Mouse (Mus musculus) CH12.LX (cell line): ENCODE measurements at regions not wholly inside any gene's neighbourhood (a gene's known extent, or its start where the extent isn't known, plus 50 kb on each side); places are given as distances from the start of the nearest gene placed in this dataset.

Experiments
- DNase-seq: peaks from one replicate; pipeline ENCODE4 v3.0.0-alpha.2; 2013; ENCODE audit errors: extremely low read depth
- H3K27ac ChIP-seq: 2 replicates; pipeline ENCODE4 v1.5.1; 2012; ENCODE audit warnings: low read depth, mild to moderate bottlenecking, control low read depth, moderate library complexity; ENCODE audit not compliant: insufficient read depth
- H3K27me3 ChIP-seq: replicated peaks from 2 replicates; pipeline ENCODE3; 2012; ENCODE audit warnings: inconsistent platforms
- H3K36me3 ChIP-seq, 2 experiments: replicated peaks in 1 of 2; 2 replicates each; pipeline versions ENCODE3 to v1.6.1; 2012; ENCODE audit warnings: inconsistent platforms in 1 of 2, low read length in 1 of 2, mild to moderate bottlenecking in 1 of 2, mixed read lengths in 1 of 2, moderate library complexity in 1 of 2; ENCODE audit not compliant: control insufficient read depth in 1 of 2, insufficient read depth in 1 of 2
- H3K4me1 ChIP-seq, 2 experiments: 2 replicates each; pipeline ENCODE4 v1.6.1; 2012; ENCODE audit warnings: inconsistent platforms in 1 of 2, moderate library complexity in 1 of 2; ENCODE audit not compliant: insufficient read depth in 2 of 2, control insufficient read depth in 1 of 2
- H3K4me2 ChIP-seq: 2 replicates; pipeline ENCODE4 v1.6.1; 2012; ENCODE audit warnings: low read depth, mild to moderate bottlenecking, control low read depth; ENCODE audit not compliant: poor library complexity, insufficient read depth, severe bottlenecking
- H3K4me3 ChIP-seq, 3 experiments: fragments of 150-350 bp in 1 of 3; sonication (generic) in 1 of 3; replicated peaks in 1 of 3; 2 replicates each; pipeline versions ENCODE3 to v1.5.1; 2011 to 2012; ENCODE audit warnings: low read depth in 2 of 3, low read length in 2 of 3, mild to moderate bottlenecking in 2 of 3, moderate library complexity in 2 of 3, control low read depth in 1 of 3, improper control_type of control experiment in 1 of 3, inconsistent platforms in 1 of 3, mixed read lengths in 1 of 3; ENCODE audit not compliant: poor library complexity in 1 of 3
- H3K79me2 ChIP-seq: replicated peaks from 2 replicates; pipeline ENCODE4 v1.6.1; 2012; ENCODE audit warnings: mild to moderate bottlenecking, moderate library complexity; ENCODE audit not compliant: control insufficient read depth, poor library complexity, insufficient read depth, severe bottlenecking; ENCODE audit errors: extremely low read depth
- H3K9ac ChIP-seq: 2 replicates; pipeline ENCODE4 v1.6.1; 2012; ENCODE audit warnings: low read depth, mild to moderate bottlenecking, control low read depth, moderate library complexity; ENCODE audit not compliant: insufficient read depth
- H3K9me3 ChIP-seq: replicated peaks from 2 replicates; pipeline ENCODE3; 2012; ENCODE audit warnings: low read length, inconsistent platforms, mixed read lengths
- BHLHE40 ChIP-seq: IDR thresholded peaks from 2 replicates; pipeline ENCODE4 v1.6.1; 2011; ENCODE audit warnings: mild to moderate bottlenecking, low read depth, low read length, improper control_type of control experiment
- CHD1 ChIP-seq: IDR thresholded peaks from 2 replicates; pipeline ENCODE4 v1.6.1; 2012; ENCODE audit warnings: low read depth, low read length, improper control_type of control experiment, inconsistent platforms
- ETS1 ChIP-seq: conservative IDR thresholded peaks from 2 replicates; pipeline ENCODE4 v1.6.1; 2012; ENCODE audit warnings: low read depth, mild to moderate bottlenecking, inconsistent platforms, low read length, improper control_type of control experiment, moderate library complexity
- GABPA ChIP-seq: IDR thresholded peaks from 2 replicates; pipeline ENCODE4 v1.6.1; 2012; ENCODE audit warnings: low read depth, low read length, improper control_type of control experiment, inconsistent platforms; ENCODE audit not compliant: insufficient replicate concordance
- JUND ChIP-seq: conservative IDR thresholded peaks from 2 replicates; pipeline ENCODE4 v1.6.1; 2011; ENCODE audit warnings: low read depth, low read length, improper control_type of control experiment
- KAT2A ChIP-seq: IDR thresholded peaks from 2 replicates; pipeline ENCODE4 v1.6.1; 2012; ENCODE audit warnings: low read length, improper control_type of control experiment, inconsistent platforms; ENCODE audit not compliant: insufficient replicate concordance
- MEF2A ChIP-seq: IDR thresholded peaks from 2 replicates; pipeline ENCODE4 v1.6.1; 2014; ENCODE audit warnings: low read depth, mild to moderate bottlenecking, inconsistent platforms, low read length, improper control_type of control experiment, borderline replicate concordance
- MYC ChIP-seq: IDR thresholded peaks from 2 replicates; pipeline ENCODE4 v1.6.1; 2011; ENCODE audit warnings: low read depth, mild to moderate bottlenecking, improper control_type of control experiment, low read length
- NELFE ChIP-seq: IDR thresholded peaks from 2 replicates; pipeline ENCODE4 v1.6.1; 2011; ENCODE audit warnings: low read depth, low read length, improper control_type of control experiment
- NRF1 ChIP-seq: IDR thresholded peaks from 2 replicates; pipeline ENCODE4 v1.6.1; 2014; ENCODE audit warnings: low read depth, mild to moderate bottlenecking, inconsistent platforms, low read length, improper control_type of control experiment, moderate library complexity
- POLR2A ChIP-seq: IDR thresholded peaks from 2 replicates; pipeline ENCODE4 v1.6.1; 2011; ENCODE audit warnings: low read depth, mild to moderate bottlenecking, improper control_type of control experiment, low read length
- RAD21 ChIP-seq: IDR thresholded peaks from 2 replicates; pipeline ENCODE4 v1.6.1; 2011; ENCODE audit warnings: low read depth, mild to moderate bottlenecking, low read length, improper control_type of control experiment, moderate library complexity
- SIN3A ChIP-seq: IDR thresholded peaks from 2 replicates; pipeline ENCODE4 v1.6.1; 2012; ENCODE audit warnings: low read length, improper control_type of control experiment, inconsistent platforms
- SMC3 ChIP-seq: IDR thresholded peaks from 2 replicates; pipeline ENCODE4 v1.6.1; 2011; ENCODE audit warnings: low read depth, low read length, improper control_type of control experiment
- TCF12 ChIP-seq: IDR thresholded peaks from 2 replicates; pipeline ENCODE4 v1.6.1; 2014; ENCODE audit warnings: low read depth, mild to moderate bottlenecking, inconsistent platforms, low read length, improper control_type of control experiment
- ZC3H11A ChIP-seq: IDR thresholded peaks from 2 replicates; pipeline ENCODE4 v1.6.1; 2012; ENCODE audit warnings: low read depth, mild to moderate bottlenecking, inconsistent platforms, low read length, improper control_type of control experiment
- ZMIZ1 ChIP-seq: IDR thresholded peaks from 2 replicates; pipeline ENCODE4 v1.6.1; 2012; ENCODE audit warnings: low read depth, mild to moderate bottlenecking, inconsistent platforms, low read length, improper control_type of control experiment
- ZNF384 ChIP-seq: IDR thresholded peaks from 2 replicates; pipeline ENCODE4 v1.6.1; 2012; ENCODE audit warnings: low read depth, low read length, improper control_type of control experiment, inconsistent platforms
- dilution Hi-C: fragments of 300-500 bp; cut with MboI; formaldehyde crosslinking; loops from 2 replicates; pipeline ENCODE4 v1.14.3; 2020; ENCODE audit warnings: low sequenced_read_pairs; ENCODE audit not compliant: extremely low pct_unique_long_range_greater_than_20kb, extremely low pct_ligation_motif_present
- in situ Hi-C: fragments of 300-500 bp; cut with MboI; formaldehyde crosslinking; loops from 3 replicates; pipeline ENCODE4 v1.14.3; 2019; ENCODE audit warnings: low sequenced_read_pairs, low pct_ligation_motif_present, low pct_unique_long_range_greater_than_20kb, mixed read lengths

GRCm38 (mm10) chr11:55897506-55897905, 143.3 kb downstream of the Nmur2 start:
- peak; percentile 30 for DNase-seq
- dilution Hi-C loops, result no loop called here

GRCm38 (mm10) chr11:55890161-55890560, 150.6 kb downstream of the Nmur2 start:
- dilution Hi-C loops, result no loop called here
- TF ChIP-seq ZC3H11A, result no peak
- TF ChIP-seq ETS1, result no peak
- TF ChIP-seq JUND, result no peak
- Histone ChIP-seq H3K4me3 (no peak overlapping the region), H3K27me3 (peaks cover 61% of the 10 kb centered on the region), H3K4me1 (no peaks in the 10 kb centered on the region), H3K9ac (no peak overlapping the region), H3K36me3 (no peaks in the 10 kb centered on the region), H3K9me3 (no peaks in the 10 kb centered on the region), H3K79me2 (no peaks in the 10 kb centered on the region), H3K27ac (no peak overlapping the region), H3K4me2 (no peak overlapping the region)
- no peak for DNase-seq
- in situ Hi-C loops, result no loop called here

More at GRCm38 (mm10) chr11:55897506-55897905, 143.3 kb downstream of the Nmur2 start:
- Histone ChIP-seq H3K4me3 (no peak overlapping the region), H3K27me3 (peaks cover 44% of the 10 kb centered on the region), H3K4me1 (no peaks in the 10 kb centered on the region), H3K79me2 (no peaks in the 10 kb centered on the region), H3K4me2 (no peak overlapping the region), H3K9ac (no peak overlapping the region), H3K27ac (no peak overlapping the region), H3K9me3 (no peaks in the 10 kb centered on the region), H3K36me3 (no peaks in the 10 kb centered on the region)
- in situ Hi-C loops, result no loop called here
- TF ChIP-seq POLR2A, result no peak

- TF ChIP-seq ZNF384 (no peak), NRF1 (no peak), KAT2A (no peak), MYC (no peak), TCF12 (no peak), MEF2A (no peak), SMC3 (no peak), ZMIZ1 (no peak), GABPA (no peak), ETS1 (no peak), RAD21 (no peak), BHLHE40 (no peak), CHD1 (no peak), NELFE (no peak), SIN3A (no peak)
- no peak overlapping the region for H3K27ac ChIP-seq
- H3K27me3 ChIP-seq, result peaks cover 70% of the 10 kb centered on the region
- no peaks in the 10 kb centered on the region for H3K79me2 ChIP-seq
- dilution Hi-C loops, result no loop called here
- no peaks in the 10 kb centered on the region for H3K9me3 ChIP-seq
- H3K9ac ChIP-seq, result no peak overlapping the region
- no peak overlapping the region for H3K4me2 ChIP-seq
- H3K36me3 ChIP-seq, result no peaks in the 10 kb centered on the region
- in situ Hi-C loops, result no loop called here
- no peak overlapping the region for H3K4me3 ChIP-seq
- no peak for DNase-seq
- no peaks in the 10 kb centered on the region for H3K4me1 ChIP-seq
Observed at GRCm38 (mm10) chr11:55878631-55879030, 162.2 kb downstream of the Nmur2 start.
